Mouse (Mus musculus) gastrocnemius, adult 8-10 months (tissue): Measurements from ENCODE around the gene Mphosph10. TPM values are rescaled to one million over a fixed set of nuclear protein-coding genes. Genes with fewer than 3 reads are reported as not detected.

Experiments used
- DNase-seq, 2 experiments: peaks; one replicate each; pipeline ENCODE4 v3.0.0; 2022; ENCODE audit warnings: low spot score in 2 of 2
- total RNA-seq, 4 experiments: library from RNA; stranded (reverse); gene quantifications; 2 replicates each; pipeline ENCODE4 v1.2.4; 2022

Mphosph10 gene
- 10 to 100 TPM; 13.8 to 22.1 (median 17.4) TPM for total RNA-seq

DNA sequence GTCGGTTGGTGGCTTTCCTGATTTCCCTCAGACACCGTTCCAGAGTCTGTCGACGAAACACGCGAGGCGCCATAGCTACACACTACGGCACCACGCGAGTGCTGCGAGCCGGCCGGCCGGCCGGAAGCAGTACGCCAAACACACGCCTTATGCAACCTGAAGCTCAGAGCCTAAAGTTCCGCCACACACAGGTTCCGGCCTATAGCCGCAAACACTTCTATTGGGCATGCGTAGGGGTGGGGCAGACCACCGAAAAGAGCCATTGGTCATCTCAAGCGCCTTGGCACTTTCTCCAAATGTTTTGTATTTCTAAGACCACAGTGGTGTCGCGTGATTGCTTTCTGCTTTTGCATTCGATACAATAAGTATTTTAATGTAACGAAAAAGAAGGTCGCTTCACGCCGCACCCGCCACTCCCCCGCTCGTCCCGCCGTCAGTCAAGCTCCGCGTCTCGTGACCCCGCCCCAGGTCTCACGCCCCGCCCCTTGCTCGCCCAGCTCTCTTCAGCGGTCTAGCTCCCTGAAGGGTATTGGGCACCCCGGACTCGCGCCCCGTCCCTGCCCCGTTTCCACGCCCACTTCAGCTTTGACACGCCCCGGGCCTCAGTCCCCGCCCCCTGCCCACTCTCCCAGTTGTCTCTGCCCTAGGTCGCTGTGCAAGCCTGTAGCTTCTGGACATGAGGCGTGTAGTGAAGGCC lies at the start of gene Mphosph10, which contains the start of gene Mcee:
Gene Mphosph10, minus strand, starts transcription at position 147 of the 697 bp plus-strand sequence.
Gene Mcee, plus strand, starts transcription at position 486 of the 697 bp plus-strand sequence.
- peak; percentile 96 to 97 for DNase-seq

GRCm38 (mm10) chr7:64440519-64440918 lies 48.5 kb upstream of the Mphosph10 start:
- no peak for DNase-seq

GRCm38 (mm10) chr7:64439595-64440518 lies 47.8 kb upstream of the Mphosph10 start:
- DNase-seq, result no peak

DNA sequence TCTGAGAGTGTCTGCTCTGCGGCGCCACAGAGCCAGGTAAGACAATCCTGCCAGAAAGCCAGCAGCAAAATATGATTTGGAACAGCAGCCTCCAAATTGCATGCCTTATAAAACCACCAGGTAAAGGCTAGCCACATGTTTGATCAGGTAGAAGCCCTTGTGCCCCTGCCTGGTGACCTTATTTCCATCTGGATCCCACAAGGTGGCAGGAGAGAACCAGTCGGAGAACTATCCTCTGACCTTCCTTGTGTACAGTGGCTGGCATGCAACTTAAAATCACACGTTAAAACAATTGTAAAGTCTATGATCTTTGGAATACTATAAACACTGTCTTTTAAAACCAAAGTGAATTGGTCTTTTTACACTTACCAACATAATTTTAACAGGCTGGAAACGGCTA lies 32.8 kb upstream of the Mphosph10 start:
- DNase-seq, result no peak

DNA sequence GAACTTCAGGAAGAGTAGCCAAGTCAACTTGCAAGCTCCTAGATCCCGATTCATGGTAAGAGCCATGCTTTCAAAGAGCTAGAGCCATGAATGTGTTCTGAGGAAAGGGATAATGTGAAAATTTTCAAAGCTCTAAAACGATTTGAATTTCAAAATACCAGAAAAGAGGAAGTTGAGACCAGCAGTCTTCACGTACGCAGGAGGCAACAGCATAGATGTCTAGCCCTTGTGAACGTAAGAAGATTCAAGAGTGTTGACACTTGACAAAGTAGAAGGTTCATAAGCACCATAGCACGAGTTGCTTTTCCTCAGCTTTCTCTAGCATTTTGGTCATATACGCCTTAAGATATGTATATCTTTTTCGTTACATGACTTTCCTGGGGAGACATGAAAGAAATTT lies 11.9 kb upstream of the Mphosph10 start:
- DNase-seq, result no peak

DNA sequence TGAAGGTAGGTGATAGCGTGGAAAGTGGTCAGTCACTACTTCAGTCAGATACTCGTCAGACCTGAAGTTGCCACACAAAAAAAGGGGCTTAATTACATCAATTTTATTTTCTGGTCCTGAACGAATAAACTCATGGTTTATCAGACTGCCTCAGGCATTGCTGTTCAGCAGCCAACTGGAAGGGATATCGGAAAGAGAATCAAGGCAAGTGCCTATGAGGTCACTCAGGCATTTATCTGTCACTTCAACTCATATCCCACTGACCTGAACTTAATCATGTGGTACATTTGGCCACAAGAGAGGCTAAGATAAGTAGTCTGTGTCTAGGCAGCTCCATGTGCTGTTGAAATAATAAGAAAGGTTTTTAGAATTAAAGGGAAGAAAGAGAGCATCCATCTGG lies 10.4 kb upstream of the Mphosph10 start:
- no peak for DNase-seq

DNA sequence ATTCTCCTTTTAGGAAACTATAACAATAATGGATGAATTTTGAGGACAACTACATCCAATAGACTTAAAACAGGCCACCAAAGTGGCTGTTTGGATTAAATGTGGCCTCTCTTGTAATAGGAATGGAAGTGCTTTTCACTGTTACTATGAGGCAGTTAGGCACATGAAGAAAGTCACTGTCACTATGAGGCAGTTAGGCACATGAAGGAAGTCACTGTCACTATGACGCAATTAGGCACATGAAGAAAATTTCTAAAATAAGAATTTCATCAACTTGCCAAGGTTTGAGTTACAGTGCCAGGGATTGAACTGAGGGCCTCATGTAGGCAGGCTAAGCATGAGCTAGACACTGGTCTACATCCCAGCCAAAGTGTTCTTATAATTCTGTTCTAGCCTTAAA lies 8.7 kb upstream of the Mphosph10 start:
- DNase-seq, result no peak

- DNase-seq, result no peak
These were observed 717 bp upstream of the Mphosph10 start for GRCm38 (mm10) chr7:64392819-64393151.

- DNase-seq, result no peak
These were observed 589 bp downstream of the Mphosph10 start for GRCm38 (mm10) chr7:64391479-64391878.

- DNase-seq, result peak; percentile 80 to 83
These were observed 18.1 kb downstream of the Mphosph10 start, which contains the start of gene Fan1 for GRCm38 (mm10) chr7:64373830-64374562. Fan1 (minus strand) TSS chr7:64374095.

- no peak for DNase-seq
These were observed 18.8 kb downstream of the Mphosph10 start for GRCm38 (mm10) chr7:64373147-64373829.

DNA sequence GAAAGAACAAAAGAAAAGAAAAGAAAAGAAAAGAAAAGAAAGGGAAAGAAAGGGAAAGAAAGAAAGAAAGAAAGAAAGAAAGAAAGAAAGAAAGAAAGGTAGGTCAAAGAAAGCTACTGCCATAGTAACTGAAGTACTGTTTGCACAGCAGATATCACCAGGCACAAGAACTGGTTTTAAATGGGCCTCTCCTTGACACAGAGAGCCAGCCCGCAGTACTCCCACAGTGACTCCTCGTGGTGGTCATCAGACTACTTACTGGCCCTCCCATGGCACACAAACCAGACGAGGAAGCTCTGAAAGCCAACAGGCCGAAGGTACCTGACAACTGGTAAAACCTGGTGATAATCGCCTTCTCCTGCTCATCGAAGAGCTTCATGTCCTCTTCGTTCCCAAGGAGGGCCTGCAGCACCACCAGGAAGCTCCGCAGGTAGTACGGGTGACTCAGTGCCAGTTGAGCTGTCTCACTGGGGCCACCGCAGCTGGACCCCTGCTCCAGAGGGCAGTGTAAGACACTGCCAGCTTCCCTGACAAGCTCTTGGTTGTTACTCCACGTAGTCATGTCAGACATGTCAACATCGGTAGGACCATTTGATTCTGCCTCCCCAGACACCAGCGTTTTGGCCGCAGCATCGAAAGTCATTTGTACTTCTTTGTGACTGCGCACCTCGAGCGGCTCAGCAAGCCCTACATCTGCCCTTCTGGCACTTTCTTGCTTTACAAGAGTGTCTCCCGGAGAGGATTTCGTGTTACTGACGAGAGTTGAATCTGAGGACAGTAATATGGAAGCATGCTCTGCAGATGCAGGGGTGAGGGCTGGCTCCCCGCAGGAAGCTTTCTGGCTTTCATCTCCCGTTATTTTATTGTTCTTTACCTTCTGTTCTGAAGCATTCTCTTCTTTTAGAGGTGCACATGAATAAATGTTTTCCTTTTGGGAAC lies 19.9 kb downstream of the Mphosph10 start:
- no peak for DNase-seq

- no peak for DNase-seq
These were observed 22.2 kb downstream of the Mphosph10 start for GRCm38 (mm10) chr7:64369841-64370240.

GRCm38 (mm10) chr7:64365863-64366262 lies 26.2 kb downstream of the Mphosph10 start:
- DNase-seq, result no peak

- DNase-seq, result no peak
These were observed 31.5 kb downstream of the Mphosph10 start for GRCm38 (mm10) chr7:64360586-64360945.

DNA sequence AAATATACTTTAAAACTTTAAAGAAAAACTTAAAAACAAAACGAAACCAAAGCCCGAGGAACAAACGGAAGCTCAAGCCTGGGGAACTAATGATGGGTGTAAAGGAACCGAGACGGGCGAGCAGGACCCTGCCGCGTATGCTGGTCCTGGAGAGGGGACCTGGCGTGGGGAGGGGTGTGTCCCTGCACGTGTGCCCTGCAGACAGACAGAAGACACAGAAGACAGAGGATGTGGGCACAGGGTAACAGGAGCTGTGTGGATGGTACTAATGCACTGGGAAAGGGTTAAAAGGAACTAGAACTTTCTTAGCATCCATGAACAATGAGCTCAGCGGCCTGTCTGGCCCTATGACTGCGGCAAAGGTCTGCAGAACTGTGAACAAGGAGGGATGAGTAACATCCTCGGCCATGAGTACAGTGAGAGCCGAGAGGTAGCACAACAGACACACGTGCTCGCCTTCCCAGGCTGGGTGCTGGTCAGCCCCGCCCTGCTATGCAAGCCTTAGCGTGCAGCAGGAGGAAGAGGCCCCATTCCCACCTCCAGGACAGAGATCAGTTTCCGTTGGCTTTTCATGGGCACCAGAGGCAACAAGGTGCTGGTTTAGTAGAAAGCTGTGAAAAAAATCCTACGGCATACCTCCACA lies 32.0 kb downstream of the Mphosph10 start:
- DNase-seq, result no peak

- DNase-seq, result no peak
These were observed 33.4 kb downstream of the Mphosph10 start for GRCm38 (mm10) chr7:64358666-64359065.

DNA sequence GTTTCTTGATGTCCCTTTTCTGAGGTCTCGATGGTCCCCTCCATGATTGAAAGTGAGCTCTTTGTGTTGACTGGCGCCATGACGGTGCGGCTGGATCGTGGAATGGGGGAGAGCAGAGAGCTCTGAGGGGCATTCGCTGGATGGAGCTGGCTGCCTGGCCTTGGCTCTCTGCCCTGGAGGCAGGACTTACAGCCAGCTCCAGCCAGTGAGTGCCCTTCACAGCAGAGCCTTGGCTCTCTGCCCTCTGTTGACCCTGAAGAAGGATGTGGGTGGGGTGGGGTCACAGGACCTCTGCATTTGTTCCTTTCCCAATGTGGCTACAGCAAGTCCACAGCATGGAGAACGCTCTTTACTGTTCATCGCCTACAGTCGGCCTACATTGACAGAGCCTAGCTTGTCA lies 34.7 kb downstream of the Mphosph10 start:
- no peak for DNase-seq

GRCm38 (mm10) chr7:64356661-64357060 lies 35.4 kb downstream of the Mphosph10 start:
- DNase-seq, result no peak

DNA sequence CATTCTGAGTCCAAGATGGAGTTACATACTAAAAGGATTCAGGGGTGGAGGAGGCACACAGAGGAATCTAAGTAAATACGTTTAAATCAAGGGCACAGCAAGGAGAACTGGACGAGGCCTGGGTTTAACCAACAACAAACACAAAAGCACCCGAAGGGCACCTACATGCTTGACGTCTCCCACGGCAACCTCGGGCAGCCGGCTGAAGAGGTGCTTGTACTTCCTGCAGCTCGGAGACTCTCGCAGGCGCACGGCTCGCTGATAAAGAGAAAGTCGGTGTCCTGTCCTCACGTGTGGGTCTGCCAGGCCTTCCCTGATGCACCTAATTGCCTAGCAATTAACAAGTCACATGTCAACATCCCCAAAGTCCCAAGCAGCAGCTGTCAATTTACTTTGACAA lies 37.9 kb downstream of the Mphosph10 start:
- DNase-seq, result no peak
